Mouse (Mus musculus): ENCODE results near the gene Gm28044.
"Not testable (repeated sequence)": the region's sequence is repeated elsewhere in the genome, so short reads cannot be mapped to it uniquely, and the experiment has no call there.

Gm28044 gene

GRCm38 (mm10) chr13:67360131-67360744, at the start of gene Gm28044, which contains the start of gene Zfp953:
Gm28044 (minus strand) TSS chr13:67360536.
Zfp953 (minus strand) TSS chr13:67360605.
- DNase-seq (ENCODE audit: low spot score in 2 of 2) = peak; percentile 68 to 86

DNA sequence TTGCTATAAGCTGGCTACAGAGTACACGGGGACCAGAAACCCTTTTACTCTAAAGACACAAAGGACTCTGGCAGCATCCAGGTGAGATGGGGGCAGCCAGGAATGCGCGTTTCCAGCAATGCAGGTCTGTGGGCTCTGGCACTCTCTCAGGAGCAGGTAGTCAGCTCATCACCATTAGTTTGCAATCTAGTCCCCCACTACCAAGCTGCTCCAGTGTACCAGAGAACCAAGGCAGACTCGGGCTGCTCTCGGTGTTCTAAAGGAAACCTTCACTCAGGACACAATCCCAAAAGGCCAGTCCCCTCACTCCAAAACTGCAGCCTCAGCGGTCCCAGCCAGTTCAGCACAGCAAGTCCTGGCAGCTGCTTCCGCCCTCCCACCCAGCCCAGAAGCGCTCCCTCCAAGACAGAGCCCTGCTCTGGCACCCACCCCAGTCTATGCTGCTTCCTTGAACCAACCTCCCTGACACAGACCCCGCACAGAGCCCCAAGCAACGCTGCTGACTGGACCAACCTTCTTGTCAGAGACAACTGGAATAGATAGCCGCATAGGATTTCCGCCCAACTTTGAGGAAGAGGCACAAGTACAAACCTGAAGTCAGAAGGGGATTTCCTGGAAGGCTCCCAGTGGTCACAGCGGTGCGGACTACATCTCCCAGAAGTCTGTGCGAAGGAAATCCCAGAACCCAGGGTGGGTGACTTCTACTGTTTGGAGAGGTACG, 39.0 kb upstream of the Gm28044 start, which contains the start of gene Zfp429:
Gene Zfp429, minus strand, starts transcription at position 637 of the 721 bp plus-strand sequence.
- DNase-seq (ENCODE audit: low spot score in 2 of 2) = peak; percentile 20 to 34

GRCm38 (mm10) chr13:67376255-67376654, 15.9 kb upstream of the Gm28044 start:
- DNase-seq (ENCODE audit: low spot score in 2 of 2) = not testable (repeated sequence)

DNA sequence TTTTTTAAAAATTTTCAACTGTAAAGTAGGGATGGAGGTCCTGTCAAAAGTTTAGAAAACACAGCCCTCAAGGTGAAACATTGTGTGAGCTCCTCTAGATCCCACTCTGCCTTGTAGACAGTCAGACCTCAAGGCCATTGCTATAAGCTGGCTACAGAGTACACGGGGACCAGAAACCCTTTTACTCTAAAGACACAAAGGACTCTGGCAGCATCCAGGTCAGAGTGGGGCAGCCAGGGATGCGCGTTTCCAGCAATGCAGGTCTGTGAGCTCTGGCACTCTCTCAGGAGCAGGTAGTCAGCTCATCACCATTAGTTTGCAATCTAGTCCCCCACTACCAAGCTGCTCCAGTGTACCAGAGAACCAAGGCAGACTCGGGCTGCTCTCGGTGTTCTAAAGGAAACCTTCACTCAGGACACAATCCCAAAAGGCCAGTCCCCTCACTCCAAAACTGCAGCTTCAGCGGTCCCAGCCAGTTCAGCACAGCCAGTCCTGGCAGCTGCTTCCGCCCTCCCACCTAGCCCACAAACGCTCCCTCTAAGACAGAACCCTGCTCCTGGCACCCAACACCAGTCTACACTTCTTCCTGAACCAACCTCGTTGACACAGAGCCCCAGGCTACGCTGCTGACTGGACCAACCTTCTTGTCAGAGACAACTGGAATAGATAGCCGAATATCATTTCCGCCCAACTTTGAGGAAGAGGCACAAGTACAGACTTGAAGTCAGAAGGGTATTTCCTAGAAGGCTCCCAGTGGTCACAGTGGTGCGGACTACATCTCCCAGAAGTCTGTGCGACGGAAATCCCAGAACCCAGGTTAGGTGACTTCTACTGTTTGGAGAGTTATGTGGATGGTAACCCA, 14.9 kb upstream of the Gm28044 start, which contains the start of the genes Gm28041 and Zfp456:
Gene Gm28041, minus strand, starts transcription at position 684 of the 862 bp plus-strand sequence.
Gene Zfp456, minus strand, starts transcription at position 761 of the 862 bp plus-strand sequence.
- peak; percentile 36 to 60 for DNase-seq (ENCODE audit: low spot score in 2 of 2)

DNA sequence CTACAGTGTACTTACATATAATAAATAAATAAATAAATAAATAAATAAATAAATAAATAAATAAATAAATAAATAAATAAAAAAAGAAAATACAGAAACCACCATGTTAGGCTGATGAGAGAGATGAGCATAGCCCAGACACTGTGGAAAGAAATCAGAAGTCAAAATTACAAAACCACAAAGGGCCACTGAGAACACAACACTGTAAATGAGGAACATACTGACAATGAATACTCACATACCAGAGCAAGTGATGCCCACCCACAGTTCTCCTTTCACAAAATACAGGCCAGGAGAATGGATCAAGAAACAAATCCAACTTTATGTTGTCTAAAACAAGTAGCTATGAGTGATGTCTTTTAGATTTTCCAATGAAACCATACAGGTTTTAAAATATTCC, 8.5 kb downstream of the Gm28044 start:
- no peak for DNase-seq (ENCODE audit: low spot score in 2 of 2)

GRCm38 (mm10) chr13:67343422-67343821, 16.9 kb downstream of the Gm28044 start:
- no peak for DNase-seq (ENCODE audit: low spot score in 2 of 2)

- DNase-seq (ENCODE audit: low spot score in 2 of 2) = no peak
Observed at GRCm38 (mm10) chr13:67332877-67333276, 27.5 kb downstream of the Gm28044 start.

DNA sequence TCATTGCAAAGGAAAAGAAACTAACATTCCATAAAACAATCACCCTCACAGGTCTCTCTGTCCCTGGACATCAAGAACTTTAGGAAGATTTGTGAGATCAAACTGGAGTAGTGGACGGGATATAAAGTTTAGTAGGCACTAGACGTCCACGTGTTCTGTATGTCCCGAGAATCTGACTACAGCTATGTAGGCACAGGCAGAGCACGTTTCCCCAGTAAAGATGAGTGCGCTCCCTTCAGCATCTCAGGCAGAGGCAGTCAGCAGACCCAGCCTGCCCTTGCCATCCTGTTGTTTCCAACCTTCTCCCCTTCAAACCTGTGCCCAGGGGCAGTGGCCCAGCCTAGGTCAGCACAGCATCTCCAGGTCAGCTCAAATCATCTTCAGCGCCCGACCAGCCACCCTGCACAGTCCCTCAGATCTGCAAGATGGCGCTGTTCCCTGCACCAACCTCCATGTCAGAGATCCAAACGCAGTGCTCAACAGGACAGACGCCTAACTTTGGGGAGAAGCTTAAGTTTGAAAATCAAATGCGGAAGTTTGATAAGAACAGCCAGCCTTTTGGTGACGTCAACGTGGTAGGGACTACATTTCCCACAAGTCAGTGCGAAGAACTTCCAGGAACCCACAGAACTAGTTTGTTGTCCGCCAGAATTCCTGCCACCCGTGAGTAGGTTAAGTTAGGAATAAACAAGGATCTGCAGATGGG, 28.2 kb downstream of the Gm28044 start, which contains the start of gene Zfp595:
Gene Zfp595, minus strand, starts transcription at position 552 of the 706 bp plus-strand sequence.
- peak; percentile 44 to 74 for DNase-seq (ENCODE audit: low spot score in 2 of 2)

DNA sequence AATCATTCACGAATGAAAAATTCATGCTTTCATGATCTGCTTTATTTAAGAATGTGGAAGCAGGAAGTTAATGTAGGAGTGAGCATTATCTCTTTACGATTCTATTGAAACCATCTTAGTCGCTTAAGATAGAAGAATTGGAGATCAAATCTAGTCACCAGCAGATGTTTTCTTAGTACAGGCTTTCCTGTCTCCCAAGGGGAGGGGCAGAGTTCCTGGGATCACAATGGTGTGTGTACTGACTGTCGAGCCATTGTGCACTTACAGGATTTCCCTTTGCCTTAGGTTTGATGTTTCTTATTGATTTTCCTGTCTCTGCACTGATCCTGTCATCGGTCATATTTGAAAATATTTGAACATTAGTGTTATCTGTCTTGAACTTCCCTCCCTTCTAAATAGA, 53.6 kb downstream of the Gm28044 start:
- DNase-seq (ENCODE audit: low spot score in 2 of 2) = no peak

DNA sequence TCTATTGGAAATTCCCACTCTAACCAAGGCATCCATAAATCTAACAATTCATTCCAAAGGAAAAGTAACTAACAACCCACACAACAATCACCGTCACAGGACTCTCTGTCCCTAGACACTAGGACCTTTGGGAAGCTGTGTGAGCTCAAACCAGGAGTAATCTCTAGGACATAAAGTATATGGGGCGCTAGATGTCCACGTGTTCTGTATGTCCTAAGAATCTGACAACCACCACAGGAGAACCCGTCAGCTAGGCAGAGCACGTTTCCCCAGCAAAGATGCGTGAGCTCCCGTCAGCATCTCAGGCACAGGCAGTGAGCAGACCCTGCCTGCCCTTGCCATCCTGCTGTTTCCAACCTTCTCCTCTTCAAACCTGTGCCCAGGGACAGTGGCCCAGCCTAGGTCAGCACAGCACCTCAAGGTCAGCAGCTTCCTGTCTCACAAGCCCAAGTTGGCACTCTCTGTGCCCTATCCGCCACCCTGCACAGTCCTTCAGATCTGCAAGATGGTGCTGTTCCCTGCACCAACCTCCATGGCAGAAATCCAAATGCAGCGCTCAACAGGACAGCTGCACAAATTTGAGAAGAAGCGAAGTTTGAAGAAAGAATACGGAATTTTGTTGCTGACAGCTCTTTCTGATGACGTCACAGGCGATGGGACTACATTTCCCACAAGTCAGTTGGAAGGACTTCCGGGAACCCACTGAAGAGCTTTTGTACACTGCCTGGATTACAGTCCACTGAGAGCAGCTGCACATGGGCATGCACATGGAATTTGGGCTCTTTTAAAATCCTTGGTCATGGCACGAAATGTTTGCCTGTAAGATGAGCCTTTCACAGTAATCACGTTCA, 54.3 kb downstream of the Gm28044 start, which contains the start of gene Zfp457:
Gene Zfp457, minus strand, starts transcription at position 664 of the 851 bp plus-strand sequence.
- peak; percentile 48 to 81 for DNase-seq (ENCODE audit: low spot score in 2 of 2)

DNA sequence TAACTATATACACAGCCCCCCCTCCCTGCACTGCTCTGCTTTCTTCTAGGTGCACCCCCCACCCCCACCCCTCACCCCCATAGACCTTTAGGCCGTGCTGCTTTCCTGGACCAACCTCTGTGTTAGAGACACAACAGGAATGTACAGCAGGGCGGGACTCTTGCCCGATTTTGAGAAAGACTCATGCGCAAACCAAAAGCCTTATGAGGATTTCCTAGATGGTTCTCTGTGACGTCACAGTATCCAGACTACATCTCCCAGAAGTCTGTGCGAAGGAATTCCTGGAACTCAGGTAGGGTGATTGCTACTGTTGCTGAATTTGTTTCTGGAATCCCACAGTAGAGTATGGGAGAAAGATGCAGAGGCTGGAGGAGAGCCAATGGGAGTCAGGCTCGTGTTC, 82.0 kb downstream of the Gm28044 start, which contains the start of gene Zfp458:
Gene Zfp458, minus strand, starts transcription at position 153 of the 400 bp plus-strand sequence.
- no peak for DNase-seq (ENCODE audit: low spot score in 2 of 2)

- DNase-seq (ENCODE audit: low spot score in 2 of 2) = not testable (repeated sequence)
Observed at GRCm38 (mm10) chr13:67269383-67270065, 90.8 kb downstream of the Gm28044 start.

- DNase-seq (ENCODE audit: low spot score in 2 of 2) = peak; percentile 8 to 41
Observed at GRCm38 (mm10) chr13:67268568-67269369, 91.6 kb downstream of the Gm28044 start.
